Mouse (Mus musculus) brown adipose tissue, adult 24 weeks (tissue): ENCODE data around the gene Cpeb4. TPM values are rescaled to one million over a fixed set of nuclear protein-coding genes. Genes with fewer than 3 reads are reported as not detected.

Experiments
- H3K27ac ChIP-seq: fragments of 200-500 bp; replicated peaks from 2 replicates; pipeline ENCODE4 v1.5.1; 2012; ENCODE audit warnings: low read depth, mild to moderate bottlenecking, low read length
- H3K4me1 ChIP-seq: fragments of 200-500 bp; 2 replicates; pipeline ENCODE4 v1.6.1; 2012; ENCODE audit warnings: low read length, mixed read lengths; ENCODE audit not compliant: control insufficient read depth, insufficient read depth, insufficient read length
- H3K4me3 ChIP-seq: fragments of 200-500 bp; 2 replicates; pipeline ENCODE4 v1.5.1; 2012; ENCODE audit warnings: low read depth, mild to moderate bottlenecking, low read length, moderate library complexity; ENCODE audit not compliant: insufficient read depth
- polyA plus RNA-seq: library from polyadenylated mRNA; stranded (reverse); fragments of >200 nt; gene quantifications from 2 replicates; pipeline ENCODE4 v1.2.4, GENCODE M21; 2012; ENCODE audit not compliant: missing spikeins, insufficient read depth, insufficient read length

Cpeb4 gene
- polyA plus RNA-seq, 1 experiment: 16.5 TPM

GRCm38 (mm10) chr11:31861149-31861890 lies 10.7 kb upstream of the Cpeb4 start:
- Histone ChIP-seq H3K4me1 (no peaks in the 10 kb centered on the region), H3K4me3 (no peak overlapping the region), H3K27ac (peak overlapping the region; percentile 60; the same call in 1 of the 2 replicates)

- no peak overlapping the region for H3K27ac ChIP-seq
- H3K4me3 ChIP-seq: no peak overlapping the region
- H3K4me1 ChIP-seq: no peaks in the 10 kb centered on the region; the same call in 1 of the 2 replicates
These were observed 4.0 kb upstream of the Cpeb4 start for GRCm38 (mm10) chr11:31867976-31868375.

- H3K27ac ChIP-seq: peak overlapping the region; percentile 98
- H3K4me1 ChIP-seq: no peaks in the 10 kb centered on the region; the same call in 1 of the 2 replicates
- H3K4me3 ChIP-seq: peak overlapping the region; percentile 92
These were observed 1.6 kb upstream of the Cpeb4 start for GRCm38 (mm10) chr11:31870285-31871010.

- Histone ChIP-seq H3K4me3 (peak overlapping the region; percentile 92), H3K27ac (peak overlapping the region; percentile 72), H3K4me1 (no peaks in the 10 kb centered on the region; the same call in 1 of the 2 replicates)
These were observed 873 bp upstream of the Cpeb4 start for GRCm38 (mm10) chr11:31871135-31871541.

GRCm38 (mm10) chr11:31872546-31873261 lies 693 bp downstream of the Cpeb4 start:
- Histone ChIP-seq H3K27ac (peak overlapping the region; percentile 75), H3K4me1 (peaks cover 2% of the 10 kb centered on the region), H3K4me3 (peak overlapping the region; percentile 72)

GRCm38 (mm10) chr11:31874071-31874470 lies 2.1 kb downstream of the Cpeb4 start:
- no peak overlapping the region for H3K27ac ChIP-seq
- no peak overlapping the region for H3K4me3 ChIP-seq
- peaks cover 2% of the 10 kb centered on the region for H3K4me1 ChIP-seq

- Histone ChIP-seq H3K4me1 (peaks cover 9% of the 10 kb centered on the region), H3K4me3 (no peak overlapping the region), H3K27ac (no peak overlapping the region)
These were observed 11.7 kb downstream of the Cpeb4 start for GRCm38 (mm10) chr11:31883671-31884070.

- peaks cover 10% of the 10 kb centered on the region for H3K4me1 ChIP-seq
- no peak overlapping the region for H3K4me3 ChIP-seq
- H3K27ac ChIP-seq: no peak overlapping the region
These were observed 13.8 kb downstream of the Cpeb4 start for GRCm38 (mm10) chr11:31885765-31886164.

GRCm38 (mm10) chr11:31888229-31888628 lies 16.2 kb downstream of the Cpeb4 start:
- Histone ChIP-seq H3K4me1 (peaks cover 11% of the 10 kb centered on the region), H3K4me3 (no peak overlapping the region), H3K27ac (no peak overlapping the region)

- peaks cover 16% of the 10 kb centered on the region for H3K4me1 ChIP-seq
- H3K4me3 ChIP-seq: no peak overlapping the region
- no peak overlapping the region for H3K27ac ChIP-seq
These were observed 20.1 kb downstream of the Cpeb4 start for GRCm38 (mm10) chr11:31892152-31892551.

- peak overlapping the region; percentile 4; the same call in 1 of the 2 replicates for H3K27ac ChIP-seq
- no peak overlapping the region for H3K4me3 ChIP-seq
- peaks cover 18% of the 10 kb centered on the region for H3K4me1 ChIP-seq
These were observed 21.6 kb downstream of the Cpeb4 start for GRCm38 (mm10) chr11:31893639-31894038.

- H3K27ac ChIP-seq: peak overlapping the region; percentile 58
These were observed 24.2 kb downstream of the Cpeb4 start for GRCm38 (mm10) chr11:31896065-31896792.

GRCm38 (mm10) chr11:31896905-31897304 lies 24.9 kb downstream of the Cpeb4 start:
- H3K4me1 ChIP-seq: peaks cover 18% of the 10 kb centered on the region
- no peak overlapping the region for H3K4me3 ChIP-seq
- no peak overlapping the region for H3K27ac ChIP-seq

More at GRCm38 (mm10) chr11:31896065-31896792, 24.2 kb downstream of the Cpeb4 start:
- Histone ChIP-seq H3K4me3 (no peak overlapping the region), H3K4me1 (peaks cover 19% of the 10 kb centered on the region)

- Histone ChIP-seq H3K4me1 (peaks cover 17% of the 10 kb centered on the region), H3K27ac (0 out of 2 replicates have a peak overlapping the region, but pooled peaks have one; percentile 20)
These were observed 27.2 kb downstream of the Cpeb4 start for GRCm38 (mm10) chr11:31899166-31899565.

More at GRCm38 (mm10) chr11:31899166-31899565, 27.2 kb downstream of the Cpeb4 start:
- no peak overlapping the region for H3K4me3 ChIP-seq
